Mouse (Mus musculus) skeletal muscle tissue, adult 2 months (tissue): ENCODE data around the gene Hhipl2.
"Not testable (repeated sequence)": the region's sequence is repeated elsewhere in the genome, so short reads cannot be mapped to it uniquely, and the experiment has no call there.

Source experiments
- DNase-seq: peaks from one replicate; pipeline ENCODE4 v3.0.0-alpha.2; 2012; ENCODE audit warnings: low read depth, low spot score

Hhipl2 gene

DNA sequence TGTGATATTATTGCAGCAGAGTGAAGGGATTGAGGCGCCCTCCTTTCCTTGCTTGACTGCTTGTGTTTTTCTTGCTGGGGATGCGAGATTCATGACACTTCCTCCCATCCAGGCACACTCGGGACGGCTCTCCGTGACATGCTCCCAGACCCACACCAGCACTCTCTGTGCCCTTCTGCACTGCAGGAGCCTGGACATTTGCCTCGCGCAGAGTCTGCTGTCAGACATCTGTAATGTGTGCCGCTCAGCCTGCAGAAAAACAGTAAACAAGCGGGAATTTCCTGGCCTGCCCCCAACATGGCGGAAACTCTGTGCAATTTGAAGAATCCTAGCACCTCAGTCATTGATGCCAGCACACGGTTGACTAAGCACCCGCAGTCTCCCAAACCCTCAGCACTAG, at the start of gene Hhipl2:
Hhipl2 (plus strand) TSS at position 343 of the 400 bp plus-strand sequence.
- DNase-seq: no peak

- DNase-seq: peak; percentile 11
Observed at GRCm38 (mm10) chr1:183368601-183369400, 49.2 kb upstream of the Hhipl2 start.

DNA sequence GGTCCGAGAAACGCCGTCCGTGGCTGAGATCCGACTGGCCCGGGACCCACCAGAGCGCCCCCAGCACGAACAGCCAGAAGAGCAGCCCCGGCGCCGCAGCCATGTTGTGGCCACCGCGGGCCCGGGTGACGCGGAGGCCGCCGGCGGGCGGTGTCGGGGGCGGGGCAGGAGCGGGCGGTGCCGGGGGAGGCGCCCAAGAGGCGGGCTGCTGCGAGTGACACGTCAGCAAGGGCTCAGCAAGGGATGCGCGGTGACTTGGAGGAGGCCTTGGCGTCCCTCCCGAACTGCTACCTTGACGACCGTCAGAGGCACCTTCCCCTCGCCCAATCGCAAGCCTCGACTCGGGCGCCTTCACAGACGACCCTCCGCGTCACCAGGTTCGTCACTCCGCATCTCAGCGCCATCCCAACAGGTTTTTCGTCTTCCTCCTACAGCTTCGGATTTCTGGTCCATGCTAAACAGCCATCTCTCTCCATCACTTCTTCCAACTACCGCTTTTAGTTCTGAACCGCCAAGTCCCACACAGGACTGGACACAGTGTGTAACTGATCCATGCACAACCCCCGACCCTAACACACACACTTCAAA, 48.5 kb upstream of the Hhipl2 start, which contains the start of gene Mia3:
Mia3 (minus strand) TSS at position 127 of the 588 bp plus-strand sequence.
- DNase-seq: peak; percentile 95

- no peak for DNase-seq
Observed at GRCm38 (mm10) chr1:183374728-183375127, 43.3 kb upstream of the Hhipl2 start.

DNA sequence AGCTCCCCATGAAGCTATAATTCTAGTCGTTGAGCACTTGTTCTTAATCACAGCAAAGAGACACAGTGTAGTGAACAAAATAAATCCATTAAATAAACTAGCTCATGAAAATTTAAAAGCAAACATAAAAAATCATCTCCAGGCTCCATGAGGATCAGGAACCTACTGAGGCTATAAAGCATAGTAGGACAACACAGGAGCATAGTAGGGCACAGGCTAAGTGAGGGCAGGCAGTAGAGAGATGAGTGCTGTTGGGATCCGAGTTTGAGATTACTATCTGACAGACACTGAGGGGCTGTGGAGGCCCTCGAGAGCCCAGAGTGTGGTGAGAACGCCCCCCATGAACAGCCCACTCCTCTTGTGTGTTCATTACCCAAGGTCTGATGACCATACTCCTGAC, 41.0 kb upstream of the Hhipl2 start:
- no peak for DNase-seq

- peak; percentile 50 for DNase-seq
Observed at GRCm38 (mm10) chr1:183378321-183378941, 39.6 kb upstream of the Hhipl2 start.

- not testable (repeated sequence) for DNase-seq
Observed at GRCm38 (mm10) chr1:183379376-183379775, 38.6 kb upstream of the Hhipl2 start.

GRCm38 (mm10) chr1:183381816-183382215, 36.2 kb upstream of the Hhipl2 start:
- no peak for DNase-seq

GRCm38 (mm10) chr1:183382621-183383020, 35.4 kb upstream of the Hhipl2 start:
- DNase-seq: no peak

- DNase-seq: not testable (repeated sequence)
Observed at GRCm38 (mm10) chr1:183387421-183387820, 30.6 kb upstream of the Hhipl2 start.

GRCm38 (mm10) chr1:183388426-183389406, 29.3 kb upstream of the Hhipl2 start, which contains the start of gene Taf1a:
Taf1a (plus strand) TSS chr1:183388981.
- peak; percentile 98 for DNase-seq

DNA sequence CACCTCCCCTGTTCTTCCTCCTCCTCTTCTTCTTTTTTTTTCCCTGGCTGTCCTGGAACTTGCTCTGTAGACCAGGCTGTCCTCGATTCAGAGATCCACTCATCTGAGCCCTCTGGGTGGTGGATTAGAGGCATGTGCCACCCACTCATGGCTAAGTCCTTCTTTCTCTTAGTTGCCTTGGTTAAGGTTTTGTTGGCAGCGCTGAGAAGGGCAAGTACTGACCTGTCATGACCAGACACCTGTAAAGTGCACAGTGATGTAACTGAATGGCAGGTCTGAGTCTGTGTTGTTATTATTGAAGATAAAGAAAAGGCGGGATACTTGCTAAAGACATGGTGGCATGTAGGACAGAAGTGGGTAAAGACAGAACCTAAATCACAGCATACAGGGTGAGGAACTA, 14.6 kb upstream of the Hhipl2 start:
- no peak for DNase-seq

DNA sequence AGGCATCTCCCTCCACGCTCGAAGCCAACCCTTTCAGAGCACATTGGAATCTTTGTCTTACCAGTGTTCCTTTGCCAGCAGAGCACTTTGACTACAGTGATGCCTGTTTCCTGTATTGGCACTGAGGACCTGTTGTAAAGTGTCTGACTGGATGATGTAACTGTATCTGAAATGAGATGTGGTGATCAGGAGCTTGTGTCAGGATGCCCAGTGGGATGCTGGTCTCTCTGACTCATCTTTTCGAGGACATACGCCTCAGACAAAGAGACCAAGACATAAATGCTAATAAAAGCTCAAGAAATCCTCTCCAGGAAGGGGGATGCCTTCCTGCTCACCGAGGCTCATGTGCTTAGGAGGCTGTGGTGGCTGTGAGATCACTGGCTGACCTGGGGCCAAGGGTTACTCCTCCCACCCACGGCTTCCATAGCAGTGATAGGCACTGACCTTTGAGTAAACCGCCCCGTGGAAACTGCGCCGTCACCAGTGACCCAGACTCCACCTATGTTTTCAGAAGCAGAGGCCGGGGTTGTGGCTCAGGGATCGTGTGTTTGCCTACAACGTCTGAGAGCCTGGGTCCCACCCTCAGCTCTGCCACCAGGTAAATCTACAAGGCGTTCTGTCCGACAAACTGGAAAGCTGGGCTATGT, 3.8 kb upstream of the Hhipl2 start:
- DNase-seq: no peak

GRCm38 (mm10) chr1:183419741-183420140, 1.7 kb downstream of the Hhipl2 start:
- no peak for DNase-seq

GRCm38 (mm10) chr1:183420296-183420695, 2.3 kb downstream of the Hhipl2 start:
- DNase-seq: no peak

- DNase-seq: no peak
Observed at GRCm38 (mm10) chr1:183424100-183424499, 6.1 kb downstream of the Hhipl2 start.

GRCm38 (mm10) chr1:183434918-183435317, 16.9 kb downstream of the Hhipl2 start:
- DNase-seq: no peak

GRCm38 (mm10) chr1:183439036-183439435, 21.0 kb downstream of the Hhipl2 start:
- peak; percentile 96 for DNase-seq

DNA sequence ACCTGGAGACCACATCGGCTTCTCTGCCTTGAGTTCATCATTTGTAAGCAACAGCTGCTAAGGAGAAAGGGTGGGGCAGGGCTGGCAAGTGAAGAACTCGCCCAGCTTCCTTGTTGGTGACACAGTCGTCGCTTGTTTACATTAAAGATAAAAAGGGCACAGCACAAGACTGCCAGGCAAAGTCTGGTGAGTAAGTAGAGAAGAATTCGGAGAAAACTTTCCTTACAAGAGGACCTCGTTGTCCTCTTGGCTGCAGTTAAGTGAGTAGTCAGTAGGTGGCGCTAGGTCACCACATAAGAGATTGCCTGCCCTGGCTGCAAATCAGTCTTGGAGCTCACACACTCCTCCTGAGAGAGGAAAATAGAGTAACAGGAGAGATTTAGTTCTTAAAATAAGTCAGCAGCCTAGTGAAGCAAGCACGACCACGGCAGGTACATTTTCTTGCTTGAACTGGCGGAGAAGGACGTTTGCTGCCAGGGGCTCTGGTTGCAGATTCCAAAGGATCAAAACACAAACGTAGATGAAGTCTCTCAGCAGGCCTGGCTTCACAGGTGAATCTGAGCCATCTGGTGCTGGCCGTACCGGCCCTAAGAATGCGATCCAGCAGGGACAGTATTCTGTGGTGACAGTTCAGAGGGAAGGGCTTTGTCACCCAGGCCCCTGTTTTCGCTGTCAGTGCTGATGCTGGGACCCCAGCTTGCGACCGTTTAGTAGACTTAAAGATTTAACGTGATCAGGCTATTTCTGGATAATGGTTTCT, 24.2 kb downstream of the Hhipl2 start:
- DNase-seq: peak; percentile 92

GRCm38 (mm10) chr1:183453066-183453465, 35.1 kb downstream of the Hhipl2 start:
- no peak for DNase-seq
